Mouse (Mus musculus): ENCODE results near the gene Lrch1. TPM values are rescaled to one million over a fixed set of nuclear protein-coding genes. Genes with fewer than 3 reads are reported as not detected.

Lrch1 gene
- polyA plus RNA-seq, 1 experiment from 2014 or later = 8.2 TPM

Other genes with a start within 250 kb of the Lrch1 start
- 320 and 325 TPM in 2 replicates for gene Esd, start 215.6 kb downstream of the Lrch1 start, polyA plus RNA-seq (2016; fragmentation: Nextera tagmentation; extraction: Ambion mirVana)
- 0.13 and 0.22 TPM in 2 replicates for gene Rubcnl, start 68.2 kb upstream of the Lrch1 start, polyA plus RNA-seq (2016; fragmentation: Nextera tagmentation; extraction: Ambion mirVana)
- gene Lrrc63, start 183.0 kb upstream of the Lrch1 start, polyA plus RNA-seq (2016; fragmentation: Nextera tagmentation; extraction: Ambion mirVana) = 0.14 and 0.15 TPM in 2 replicates
- 22.6 and 23.6 TPM in 2 replicates for gene Lcp1, start 183.2 kb upstream of the Lrch1 start, polyA plus RNA-seq (2016; fragmentation: Nextera tagmentation; extraction: Ambion mirVana)